ENCODE assay signal across 8 mouse cellular contexts in the genomic region with DNA sequence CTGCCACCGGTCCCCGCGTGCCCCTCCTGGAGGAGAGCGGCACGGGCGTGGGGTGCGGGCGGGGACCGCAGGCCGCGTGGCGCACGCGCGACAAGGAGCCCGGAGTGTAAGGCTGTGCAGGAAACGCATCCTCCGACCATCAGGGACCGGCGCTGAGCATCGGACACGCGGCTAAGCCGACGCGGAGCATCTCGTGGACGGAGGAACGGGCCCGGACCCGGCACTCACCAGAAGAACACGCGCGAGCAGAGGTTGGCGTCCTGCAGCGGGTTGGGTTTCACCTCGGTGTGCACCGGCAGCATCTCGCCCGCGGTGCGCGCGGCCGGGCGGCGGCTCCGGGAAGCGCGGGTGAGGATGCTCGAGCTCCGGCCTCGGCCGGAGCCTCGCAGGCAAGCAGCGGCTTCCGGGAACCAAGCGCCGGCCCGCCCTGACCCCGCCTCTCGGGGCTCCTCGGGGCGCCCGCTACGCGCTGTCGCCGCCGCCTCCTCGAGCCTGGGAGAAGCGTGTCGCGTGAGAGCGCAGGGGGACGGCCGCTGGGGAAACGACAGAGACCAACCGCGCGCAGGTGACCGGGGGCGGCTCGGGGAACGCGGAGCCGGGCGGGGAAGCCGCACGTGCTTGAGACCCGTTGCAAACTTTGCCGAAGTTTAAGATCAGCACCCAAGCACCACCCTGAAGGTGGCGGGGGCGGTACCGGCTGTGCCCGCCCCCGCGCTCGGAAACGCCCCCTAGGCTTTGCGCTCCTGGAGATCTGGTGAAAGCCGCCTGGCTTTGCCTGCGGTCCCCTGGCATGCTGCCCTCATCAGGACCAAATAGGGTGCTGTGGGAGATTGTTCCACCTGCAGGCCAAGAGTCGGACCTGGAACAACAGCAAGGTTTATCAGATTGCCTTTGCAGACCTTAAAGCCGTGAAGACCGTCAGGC. TPM values are rescaled to one million over a fixed set of nuclear protein-coding genes. Genes with fewer than 3 reads are reported as not detected.
DNase-seq lines count a peak whose midpoint lies in the region; ATAC-seq and TF ChIP-seq lines count a peak whose summit lies in the region.

Gene Abcc4, minus strand, starts transcription at position 412 of the 924 bp plus-strand sequence.

- no peaks in the 10 kb centered on the region for H3K9me3 ChIP-seq in hindbrain, postnatal 0 days (ENCODE audit: low read length)
- no peaks in the 10 kb centered on the region for H3K9me3 ChIP-seq in megakaryocyte, embryonic 14.5 days

- peak; percentile 34; the same call in 1 of the 2 replicates for TF ChIP-seq CTCF in hindbrain, postnatal 0 days (IDR thresholded peaks at IDR 0.05; ENCODE audit: low read depth)

- no peak within 1 kb of the TSS for H3K27ac ChIP-seq in hindbrain, postnatal 0 days

- 0 out of 2 replicates have a peak, but pooled peaks cover 6% of the 10 kb centered on the region for H3K4me1 ChIP-seq in hindbrain, postnatal 0 days (ENCODE audit: insufficient read depth, low read length)
- H3K4me1 ChIP-seq in megakaryocyte, embryonic 14.5 days: peaks cover 74% of the 10 kb centered on the region

- H3K4me3 ChIP-seq in hindbrain, postnatal 0 days (ENCODE audit: low read length): peak within 1 kb of the TSS; percentile 66
- peak within 1 kb of the TSS; percentile 100 for H3K4me3 ChIP-seq in megakaryocyte, embryonic 14.5 days (replicated peaks)

- WGBS in hindbrain, postnatal 0 days: under 1% methylated on average over 105 of the region's 106 CpGs

- ATAC-seq in activated CD4-positive, CD25-positive, alpha-beta regulatory T cell, adult 4 months: peak; percentile 85
- peak; percentile 82 for ATAC-seq in hindbrain, postnatal 0 days

- DNase-seq in cerebellum, postnatal 4 days (ENCODE audit: low spot score in 2 of 2): peak; percentile 32 to 44
- peak; percentile 77 for DNase-seq in gastrocnemius, postnatal 10 days
- DNase-seq in hindbrain, postnatal 0 days (ENCODE audit: low spot score): peak; percentile 57
- peak; percentile 23 to 88 for DNase-seq in left cerebral cortex, postnatal 10 days (ENCODE audit: extremely low spot score in 1 of 2, low spot score in 2 of 2)
- DNase-seq in right cerebral cortex, postnatal 14 days: peak; percentile 65
- peak; percentile 73 for DNase-seq in urinary bladder, postnatal 25 days (ENCODE audit: low spot score)

- peak within 1 kb of the TSS; percentile 98 for H3K4me2 ChIP-seq in hindbrain, postnatal 0 days (ENCODE audit: low read depth, low read length)

- no peaks in the 10 kb centered on the region for H3K36me3 ChIP-seq in hindbrain, postnatal 0 days (ENCODE audit: insufficient read depth, low read length)
- peaks cover 12% of the 10 kb centered on the region for H3K36me3 ChIP-seq in megakaryocyte, embryonic 14.5 days (replicated peaks; ENCODE audit: low read length)

- intact Hi-C loops in left cerebral cortex, postnatal 10 days (cut with DNase I): loop anchor here (5.0 kb wide), 1 partner anchor 61 kb away; no protein-coding TSS in a partner anchor

- no peaks in the 10 kb centered on the region for H3K27me3 ChIP-seq in hindbrain, postnatal 0 days (ENCODE audit: insufficient read depth, low read length)
- H3K27me3 ChIP-seq in megakaryocyte, embryonic 14.5 days (replicated peaks): no peaks in the 10 kb centered on the region

- H3K9ac ChIP-seq in hindbrain, postnatal 0 days (replicated peaks; ENCODE audit: low read length): peak within 1 kb of the TSS; percentile 57

RNA-seq across cellular contexts. Expression of gene Abcc4, which starts in this region (rescaled TPM):
- 1 to 10 TPM; 8.8 to 9.8 TPM for polyA plus RNA-seq in activated CD4-positive, CD25-positive, alpha-beta regulatory T cell, adult 4 months (2017; shearing (Covaris generic))
- total RNA-seq in gastrocnemius, postnatal 10 days (2021): 1 to 10 TPM; 3.8 to 4.8 TPM
- total RNA-seq in hindbrain, postnatal 0 days (2014; rRNA removed): 4.3 and 4.8 TPM in 2 replicates
- polyA plus RNA-seq in hindbrain, postnatal 0 days (2015; fragmentation: Nextera tagmentation; extraction: Ambion mirVana): 2.1 and 2.3 TPM in 2 replicates
- total RNA-seq in left cerebral cortex, postnatal 10 days (2021): 1 to 10 TPM; 4.8 to 6.4 TPM
- polyA plus RNA-seq in megakaryocyte, embryonic 14.5 days (2012; ENCODE audit: insufficient read depth, low replicate concordance): 1.7 and 1.8 TPM in 2 replicates
